Mouse (Mus musculus) heart, adult 2 months (tissue): Measurements from ENCODE around the gene Prrt1. TPM values are rescaled to one million over a fixed set of nuclear protein-coding genes. Genes with fewer than 3 reads are reported as not detected.

Source experiments
- DNase-seq, 2 experiments: peaks; one replicate each; pipeline ENCODE4 v3.0.0; 2021
- H3K27ac ChIP-seq: fragments of 200-600 bp; 2 replicates; pipeline ENCODE4 v1.8.1; 2022
- H3K27me3 ChIP-seq: fragments of 200-500 bp; 2 replicates; pipeline ENCODE4 v1.6.1; 2012; ENCODE audit warnings: mild to moderate bottlenecking, low read length, inconsistent platforms, mixed read lengths; ENCODE audit not compliant: control insufficient read depth, insufficient read depth
- H3K36me3 ChIP-seq: fragments of 200-500 bp; 2 replicates; pipeline ENCODE4 v1.6.1; 2012; ENCODE audit warnings: low read length, inconsistent platforms; ENCODE audit not compliant: control insufficient read depth, insufficient read depth
- H3K4me1 ChIP-seq: fragments of 200-500 bp; 2 replicates; pipeline ENCODE4 v1.6.1; 2011; ENCODE audit warnings: low read length; ENCODE audit not compliant: control insufficient read depth, insufficient read depth
- H3K4me3 ChIP-seq: fragments of 200-600 bp; 2 replicates; pipeline ENCODE4 v1.8.1; 2022
- H3K79me2 ChIP-seq: fragments of 200-500 bp; replicated peaks from 2 replicates; pipeline ENCODE4 v1.6.1; 2012; ENCODE audit warnings: mild to moderate bottlenecking, inconsistent platforms, low read length, moderate library complexity, mixed read lengths; ENCODE audit not compliant: control insufficient read depth, insufficient read depth
- H3K9ac ChIP-seq: fragments of 200-500 bp; 2 replicates; pipeline ENCODE4 v1.6.1; 2012; ENCODE audit warnings: low read depth, mild to moderate bottlenecking, control low read depth, inconsistent platforms, low read length, mixed read lengths
- CTCF ChIP-seq: fragments of 200-600 bp; IDR thresholded peaks from 2 replicates; pipeline ENCODE4 v1.8.1; 2022; ENCODE audit warnings: antibody characterized with exemption, mild to moderate bottlenecking, moderate library complexity
- EP300 ChIP-seq: fragments of 200-500 bp; IDR thresholded peaks from 2 replicates; pipeline ENCODE4 v1.6.1; 2011; ENCODE audit warnings: low read depth, low read length, control low read depth; ENCODE audit not compliant: insufficient read depth
- POLR2A ChIP-seq: fragments of 200-500 bp; IDR thresholded peaks from 2 replicates; pipeline ENCODE4 v1.6.1; 2011; ENCODE audit warnings: mild to moderate bottlenecking, low read depth, low read length, control low read depth; ENCODE audit not compliant: insufficient read depth
- WGBS: fragments of 180-500 bp; shearing (Covaris S2); methylation state at CpG from one replicate; pipeline ENCODE4 v1.1.7; 2018; 5-methylcytosine and 5-hydroxymethylcytosine counted together
- intact Hi-C: fragments of 180-260 bp; cut with DNase I; formaldehyde crosslinking; loops from one replicate; pipeline ENCODE4 v1.15.1; 2025
- polyA plus RNA-seq: library from polyadenylated mRNA; depleted of rRNA; stranded (reverse); fragments of >200 nt; gene quantifications from 2 replicates; pipeline ENCODE4 v1.2.3, GENCODE M21; 2012
- total RNA-seq, 2 experiments: library from RNA; stranded (reverse); gene quantifications; 2 replicates each; pipeline ENCODE4 v1.2.3; 2021

The Prrt1 gene
- total and polyA plus RNA-seq, 3 experiments, result 0.86 to 7.0 (median 1.4) TPM

DNA sequence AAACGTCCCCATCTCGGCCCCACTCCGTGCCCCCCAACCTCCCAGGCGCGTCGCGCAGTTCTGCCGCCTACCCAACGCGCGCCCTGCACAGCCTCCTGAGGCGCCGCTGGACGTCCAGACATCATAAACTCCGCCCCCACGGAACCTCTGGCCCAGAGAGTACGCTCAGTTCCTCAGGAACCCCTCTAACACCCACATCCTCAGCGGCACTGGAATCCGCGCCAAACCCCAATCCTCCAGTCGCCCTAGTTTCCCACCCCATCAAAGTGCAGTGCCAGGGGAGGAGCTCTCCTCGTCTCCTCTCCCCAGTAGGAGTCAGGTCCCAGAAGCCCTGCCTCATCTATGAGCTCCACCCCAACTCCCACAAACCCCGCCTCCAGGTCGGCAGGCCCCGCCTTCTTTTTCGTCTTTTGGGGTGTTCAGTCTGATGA lies 2.9 kb downstream of the Prrt1 start:
- H3K9ac ChIP-seq, result 0 out of 2 replicates have a peak overlapping the region, but pooled peaks have one; percentile 47
- H3K4me1 ChIP-seq, result peaks cover 5% of the 10 kb centered on the region
- H3K27me3 ChIP-seq, result no peaks in the 10 kb centered on the region
- no peaks in the 10 kb centered on the region for H3K79me2 ChIP-seq
- WGBS, result 4% methylated on average over 26 of the region's 26 CpGs
- H3K36me3 ChIP-seq, result no peaks in the 10 kb centered on the region
- TF ChIP-seq EP300 (0 out of 2 replicates have a peak, but pooled peaks have one; percentile 46), POLR2A (peak; percentile 55), CTCF (no peak)
- H3K4me3 ChIP-seq, result peak overlapping the region; percentile 47
- peak overlapping the region; percentile 55 for H3K27ac ChIP-seq
- intact Hi-C loops, result no loop called here
- peak; percentile 87 to 88 for DNase-seq

DNA sequence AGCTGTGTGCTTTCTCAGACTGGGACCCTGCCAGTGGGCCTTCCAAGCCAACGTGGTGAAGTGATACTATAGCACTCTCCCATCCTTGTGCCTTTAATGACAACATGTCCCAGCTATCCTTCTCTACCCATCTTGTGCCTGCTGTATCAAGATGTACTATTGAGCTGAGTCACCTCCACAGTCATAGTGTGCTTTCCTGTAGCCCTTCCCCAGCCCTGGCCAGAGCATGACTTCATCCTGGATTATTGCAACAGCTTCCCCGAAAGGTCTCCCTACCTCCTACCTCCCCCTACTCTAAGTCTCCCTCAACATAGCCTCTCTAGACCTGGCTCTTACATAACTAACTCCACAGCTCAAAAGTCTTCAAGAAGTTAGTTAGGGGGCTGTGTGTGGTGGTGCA lies 6.3 kb downstream of the Prrt1 start:
- Histone ChIP-seq H3K4me1 (peaks cover 5% of the 10 kb centered on the region), H3K27ac (no peak overlapping the region), H3K36me3 (no peaks in the 10 kb centered on the region), H3K9ac (no peak overlapping the region), H3K4me3 (no peak overlapping the region), H3K79me2 (no peaks in the 10 kb centered on the region), H3K27me3 (no peaks in the 10 kb centered on the region)
- TF ChIP-seq EP300 (no peak), CTCF (no peak), POLR2A (no peak)
- WGBS, result 49% methylated on average over 2 of the region's 2 CpGs
- DNase-seq, result no peak
- intact Hi-C loops, result no loop called here

DNA sequence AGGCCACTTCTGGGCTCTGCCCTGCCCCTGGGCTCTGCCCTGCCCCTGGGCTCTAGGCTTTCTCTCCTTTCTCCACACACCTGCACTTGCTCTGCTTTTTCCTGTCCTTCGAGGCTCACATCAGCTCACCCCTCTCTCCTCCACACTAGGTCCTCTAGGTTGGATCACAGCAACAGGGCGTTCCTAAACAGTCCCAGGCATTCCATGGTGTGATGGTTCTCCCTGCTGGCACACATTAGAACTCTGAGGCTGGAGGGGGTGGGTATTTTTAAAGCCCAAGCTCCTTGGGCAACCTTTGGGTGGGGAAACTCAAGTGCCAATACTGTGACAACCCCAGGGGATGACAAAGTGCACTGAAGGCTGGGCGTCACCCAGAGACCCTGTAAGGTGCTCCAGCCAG lies 8.1 kb downstream of the Prrt1 start:
- intact Hi-C loops, result no loop called here
- no peak overlapping the region for H3K27ac ChIP-seq
- 45% methylated on average over 3 of the region's 3 CpGs for WGBS

GRCm38 (mm10) chr17:34639461-34640255 lies 10.3 kb downstream of the Prrt1 start:
- intact Hi-C loops, result no loop called here
- peaks cover 6% of the 10 kb centered on the region for H3K4me1 ChIP-seq
- no peaks in the 10 kb centered on the region for H3K79me2 ChIP-seq
- no peaks in the 10 kb centered on the region for H3K36me3 ChIP-seq
- H3K27me3 ChIP-seq, result no peaks in the 10 kb centered on the region
- H3K9ac ChIP-seq, result no peak overlapping the region
- H3K4me3 ChIP-seq, result no peak overlapping the region
- H3K27ac ChIP-seq, result peak overlapping the region; percentile 60
- DNase-seq, result no peak
- TF ChIP-seq CTCF (no peak), EP300 (no peak), POLR2A (no peak)
- WGBS, result 82% methylated on average over 7 of the region's 7 CpGs

More for the DNA sequence above, 8.1 kb downstream of the Prrt1 start:
- Histone ChIP-seq H3K9ac (no peak overlapping the region), H3K27me3 (no peaks in the 10 kb centered on the region), H3K4me3 (no peak overlapping the region), H3K36me3 (no peaks in the 10 kb centered on the region), H3K79me2 (no peaks in the 10 kb centered on the region), H3K4me1 (peaks cover 6% of the 10 kb centered on the region)
- TF ChIP-seq CTCF, result no peak
- no peak for TF ChIP-seq POLR2A
- no peak for TF ChIP-seq EP300
- no peak for DNase-seq

- H3K4me3 ChIP-seq, result no peak overlapping the region
- H3K4me1 ChIP-seq, result peaks cover 7% of the 10 kb centered on the region
- H3K9ac ChIP-seq, result no peak overlapping the region
- intact Hi-C loops, result no loop called here
- peak; percentile 65 to 74 for DNase-seq
- no peaks in the 10 kb centered on the region for H3K79me2 ChIP-seq
- H3K36me3 ChIP-seq, result no peaks in the 10 kb centered on the region
- no peaks in the 10 kb centered on the region for H3K27me3 ChIP-seq
- H3K27ac ChIP-seq, result peak overlapping the region; percentile 60
- 14% methylated on average over 11 of the region's 11 CpGs for WGBS
- TF ChIP-seq EP300 (0 out of 2 replicates have a peak, but pooled peaks have one; percentile 64), POLR2A (no peak), CTCF (peak; percentile 50)
These were observed 11.7 kb downstream of the Prrt1 start for GRCm38 (mm10) chr17:34640778-34641601.
